Mouse (Mus musculus) inflammation-experienced regulatory T-cells, adult 16 weeks (primary cell): ENCODE data around the gene Gm15262. TPM values are rescaled to one million over a fixed set of nuclear protein-coding genes. Genes with fewer than 3 reads are reported as not detected.

Experiments
- polyA plus RNA-seq: library from polyadenylated mRNA; unstranded; fragments of 100-300 nt; shearing (Covaris generic); gene quantifications from one replicate; pipeline ENCODE4 v1.2.1, GENCODE M21; 2017

Gene Gm15262
- polyA plus RNA-seq: not detected

GRCm38 (mm10) chrX:161287156-161287555 is at the start of gene Gm15262:
Gene Gm15262, plus strand, starts transcription at chrX:161287456.

Other genes with a start within 250 kb of the Gm15262 start
- 0.27 TPM for gene Scml2, start 170.3 kb upstream of the Gm15262 start, polyA plus RNA-seq